Mouse (Mus musculus) inflammation-experienced regulatory T-cells (primary cell): ENCODE data around the gene Tex13c2. TPM values are rescaled to one million over a fixed set of nuclear protein-coding genes. Genes with fewer than 3 reads are reported as not detected.

ENCODE experiments used
- polyA plus RNA-seq, 2 experiments: library from polyadenylated mRNA; unstranded; fragments of 100-300 nt; shearing (Covaris generic); gene quantifications; one replicate each; pipeline ENCODE4 v1.2.1; 2017

The Tex13c2 gene
- not detected for polyA plus RNA-seq

DNA sequence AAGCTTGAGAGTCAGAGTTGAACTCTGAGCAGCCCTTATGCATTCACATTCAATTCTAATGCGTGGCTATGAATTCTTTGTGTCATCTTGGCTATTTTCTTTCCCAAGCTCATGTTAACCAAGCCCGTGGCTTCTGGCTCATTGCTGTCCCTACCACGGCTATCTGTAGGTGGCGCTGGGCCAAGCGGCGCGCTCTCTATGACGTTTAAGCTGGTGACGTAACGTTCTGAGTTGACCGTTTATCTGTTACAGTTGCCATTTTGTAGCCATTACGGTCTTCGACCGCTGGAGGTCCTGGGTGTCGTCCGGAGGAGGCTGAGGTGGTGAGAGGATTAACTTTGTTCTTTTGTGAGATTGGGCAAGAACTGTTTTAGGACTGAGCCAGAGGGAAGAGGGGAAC, at the start of gene Tex13c2:
Tex13c2 (plus strand) TSS at position 246 of the 400 bp plus-strand sequence.

GRCm38 (mm10) chrX:42502291-42503043, 13.0 kb downstream of the Tex13c2 start, which contains the start of gene Sh2d1a:
Gene Sh2d1a, plus strand, starts transcription at chrX:42502453.

Other genes starting within 250 kb of the Tex13c2 start
- gene Sh2d1a, start 12.8 kb downstream of the Tex13c2 start, polyA plus RNA-seq = 100 to 1,000 TPM; 104 to 240 TPM